Mouse (Mus musculus) myocyte (in vitro differentiated cells): ENCODE results near the gene Gtsf1l. TPM values are rescaled to one million over a fixed set of nuclear protein-coding genes. Genes with fewer than 3 reads are reported as not detected.

Experiments used
- H3K27me3 ChIP-seq: one replicate; pipeline ENCODE4 v1.6.1; 2011; ENCODE audit not compliant: control insufficient read depth, insufficient read depth, insufficient read length
- H3K36me3 ChIP-seq: one replicate; pipeline ENCODE4 v1.6.1; 2011; ENCODE audit not compliant: control insufficient read depth, insufficient read depth
- H3K4me2 ChIP-seq: one replicate; pipeline ENCODE4 v1.6.1; 2011; ENCODE audit warnings: low read depth, control low read depth
- H3K4me3 ChIP-seq: one replicate; pipeline ENCODE4 v1.5.1; 2011; ENCODE audit warnings: mild to moderate bottlenecking, control low read depth, moderate library complexity
- H3K79me2 ChIP-seq: one replicate; pipeline ENCODE4 v1.6.1; 2011; ENCODE audit not compliant: control insufficient read depth, insufficient read depth
- H3ac ChIP-seq: one replicate; pipeline ENCODE4 v1.6.1; 2011; ENCODE audit not compliant: control insufficient read depth, insufficient read length
- CEBPB ChIP-seq: IDR thresholded peaks from 2 replicates; pipeline ENCODE4 v1.6.1; 2011; ENCODE audit warnings: mild to moderate bottlenecking, moderate library complexity; ENCODE audit not compliant: poor library complexity, insufficient read depth, severe bottlenecking
- E2F4 ChIP-seq: IDR thresholded peaks from one replicate; pipeline ENCODE4 v1.6.1; 2011; ENCODE audit warnings: mild to moderate bottlenecking, control low read depth, moderate library complexity; ENCODE audit not compliant: insufficient read depth
- MAX ChIP-seq: IDR thresholded peaks from one replicate; pipeline ENCODE4 v1.6.1; 2011; ENCODE audit warnings: low read depth, mild to moderate bottlenecking, control low read depth
- MYOD1 ChIP-seq, 3 experiments: IDR thresholded peaks; one replicate each; pipeline ENCODE4 v1.6.1; 2011; ENCODE audit warnings: control low read depth in 2 of 3, low read depth in 2 of 3, mild to moderate bottlenecking in 2 of 3, moderate library complexity in 1 of 3; ENCODE audit not compliant: insufficient read length in 2 of 3, control insufficient read depth in 1 of 3
- MYOG ChIP-seq, 3 experiments: IDR thresholded peaks; one replicate each; pipeline ENCODE4 v1.6.1; 2011; ENCODE audit warnings: control low read depth in 2 of 3, low read depth in 2 of 3, mild to moderate bottlenecking in 2 of 3; ENCODE audit not compliant: insufficient read length in 2 of 3, control insufficient read depth in 1 of 3, insufficient read depth in 1 of 3
- POLR2A ChIP-seq: IDR thresholded peaks from one replicate; pipeline ENCODE4 v1.6.1; 2011; ENCODE audit warnings: low read depth, mild to moderate bottlenecking, control low read depth, moderate library complexity; ENCODE audit not compliant: insufficient read length
- POLR2AphosphoS2 ChIP-seq: IDR thresholded peaks from one replicate; pipeline ENCODE4 v1.6.1; 2011; ENCODE audit warnings: low read depth, control low read depth; ENCODE audit not compliant: insufficient read length
- REST ChIP-seq: IDR thresholded peaks from one replicate; pipeline ENCODE4 v1.6.1; 2011; ENCODE audit warnings: mild to moderate bottlenecking, control low read depth, moderate library complexity; ENCODE audit not compliant: insufficient read depth, insufficient read length
- SRF ChIP-seq: IDR thresholded peaks from one replicate; pipeline ENCODE4 v1.6.1; 2011; ENCODE audit warnings: low read depth; ENCODE audit not compliant: control insufficient read depth, insufficient read length
- TCF12 ChIP-seq: IDR thresholded peaks from one replicate; pipeline ENCODE4 v1.6.1; 2011; ENCODE audit warnings: mild to moderate bottlenecking, control low read depth; ENCODE audit not compliant: poor library complexity, insufficient read depth, severe bottlenecking
- TCF3 ChIP-seq: IDR thresholded peaks from one replicate; pipeline ENCODE4 v1.6.1; 2011; ENCODE audit warnings: low read depth, control low read depth; ENCODE audit not compliant: insufficient read length
- USF1 ChIP-seq: IDR thresholded peaks from one replicate; pipeline ENCODE4 v1.6.1; 2011; ENCODE audit warnings: low read depth, mild to moderate bottlenecking, control low read depth, moderate library complexity
- polyA plus RNA-seq: library from polyadenylated mRNA; unstranded; fragments of >200 nt; fragmentation: generic; extraction: Trizol; gene quantifications from one replicate; pipeline ENCODE4 v1.2.1, GENCODE M21; 2012; ENCODE audit warnings: missing spikeins

The Gtsf1l gene
- polyA plus RNA-seq, 1 experiment: not detected

GRCm38 (mm10) chr2:163130837-163131236 lies 43.2 kb upstream of the Gtsf1l start:
- Histone ChIP-seq H3K4me3 (no peak overlapping the region), H3K27me3 (peaks cover 18% of the 10 kb centered on the region), H3K4me2 (no peak overlapping the region), H3K36me3 (no peaks in the 10 kb centered on the region), H3K79me2 (no peaks in the 10 kb centered on the region), H3ac (no peak overlapping the region)
- TF ChIP-seq REST: no peak
- TF ChIP-seq USF1: no peak
- no peak for TF ChIP-seq CEBPB
- no peak for TF ChIP-seq TCF3
- TF ChIP-seq TCF12: no peak
- TF ChIP-seq MAX: no peak
- no peak for TF ChIP-seq POLR2A
- TF ChIP-seq SRF: no peak
- no peak for TF ChIP-seq MYOG (IDR thresholded peaks at IDR 0.05; ENCODE audit: control insufficient read depth in 1 of 3, insufficient read depth in 1 of 3, insufficient read length in 2 of 3, low read depth in 2 of 3)
- no peak for TF ChIP-seq E2F4
- no peak for TF ChIP-seq MYOD1 (IDR thresholded peaks at IDR 0.05; ENCODE audit: control insufficient read depth in 1 of 3, insufficient read length in 2 of 3, low read depth in 2 of 3)
- no peak for TF ChIP-seq POLR2AphosphoS2

GRCm38 (mm10) chr2:163123496-163123895 lies 35.8 kb upstream of the Gtsf1l start:
- no peaks in the 10 kb centered on the region for H3K36me3 ChIP-seq
- H3ac ChIP-seq: no peak overlapping the region
- H3K27me3 ChIP-seq: peaks cover 38% of the 10 kb centered on the region
- TF ChIP-seq MYOG (IDR thresholded peaks at IDR 0.05; ENCODE audit: control insufficient read depth in 1 of 3, insufficient read depth in 1 of 3, insufficient read length in 2 of 3, low read depth in 2 of 3) (no peak), E2F4 (no peak), POLR2A (no peak)
- no peak overlapping the region for H3K4me3 ChIP-seq
- H3K4me2 ChIP-seq: no peak overlapping the region
- H3K79me2 ChIP-seq: no peaks in the 10 kb centered on the region

GRCm38 (mm10) chr2:163122319-163122718 lies 34.7 kb upstream of the Gtsf1l start:
- H3K4me3 ChIP-seq: no peak overlapping the region
- H3K79me2 ChIP-seq: no peaks in the 10 kb centered on the region
- H3K36me3 ChIP-seq: no peaks in the 10 kb centered on the region
- TF ChIP-seq REST (no peak), POLR2AphosphoS2 (no peak), CEBPB (no peak), MYOD1 (IDR thresholded peaks at IDR 0.05; ENCODE audit: control insufficient read depth in 1 of 3, insufficient read length in 2 of 3, low read depth in 2 of 3) (no peak), MAX (no peak), SRF (no peak), POLR2A (no peak), TCF12 (no peak), USF1 (no peak), E2F4 (no peak), TCF3 (no peak), MYOG (IDR thresholded peaks at IDR 0.05; ENCODE audit: control insufficient read depth in 1 of 3, insufficient read depth in 1 of 3, insufficient read length in 2 of 3, low read depth in 2 of 3) (no peak)
- no peak overlapping the region for H3K4me2 ChIP-seq
- peaks cover 40% of the 10 kb centered on the region for H3K27me3 ChIP-seq
- no peak overlapping the region for H3ac ChIP-seq

GRCm38 (mm10) chr2:163121353-163121660 lies 33.7 kb upstream of the Gtsf1l start:
- Histone ChIP-seq H3ac (no peak overlapping the region), H3K79me2 (no peaks in the 10 kb centered on the region), H3K36me3 (no peaks in the 10 kb centered on the region), H3K4me2 (no peak overlapping the region), H3K4me3 (no peak overlapping the region), H3K27me3 (peaks cover 45% of the 10 kb centered on the region)
- TF ChIP-seq REST (no peak), MYOD1 (IDR thresholded peaks at IDR 0.05; ENCODE audit: control insufficient read depth in 1 of 3, insufficient read length in 2 of 3, low read depth in 2 of 3) (no peak), SRF (no peak)

GRCm38 (mm10) chr2:163120626-163121352 lies 33.1 kb upstream of the Gtsf1l start:
- H3K79me2 ChIP-seq: no peaks in the 10 kb centered on the region
- no peak overlapping the region for H3K4me2 ChIP-seq
- H3K27me3 ChIP-seq: peaks cover 49% of the 10 kb centered on the region
- TF ChIP-seq MYOG (IDR thresholded peaks at IDR 0.05; ENCODE audit: control insufficient read depth in 1 of 3, insufficient read depth in 1 of 3, insufficient read length in 2 of 3, low read depth in 2 of 3): no peak
- no peak for TF ChIP-seq MAX
- no peak for TF ChIP-seq MYOD1 (IDR thresholded peaks at IDR 0.05; ENCODE audit: control insufficient read depth in 1 of 3, insufficient read length in 2 of 3, low read depth in 2 of 3)
- no peak for TF ChIP-seq E2F4
- TF ChIP-seq POLR2A: no peak
- no peak for TF ChIP-seq CEBPB
- no peak for TF ChIP-seq TCF12
- no peak for TF ChIP-seq POLR2AphosphoS2
- TF ChIP-seq SRF: no peak
- no peak for TF ChIP-seq REST
- TF ChIP-seq USF1: no peak
- TF ChIP-seq TCF3: no peak
- no peaks in the 10 kb centered on the region for H3K36me3 ChIP-seq
- no peak overlapping the region for H3ac ChIP-seq
- H3K4me3 ChIP-seq: no peak overlapping the region
